ENCODE assay signal across 8 mouse cellular contexts in genomic region chr4:135762251-135762906, GRCm38 (mm10). TPM values are rescaled to one million over a fixed set of nuclear protein-coding genes. Genes with fewer than 3 reads are reported as not detected.
DNase-seq lines count a peak whose midpoint lies in the region; ATAC-seq and TF ChIP-seq lines count a peak whose summit lies in the region.

No protein-coding gene starts in this region.

- WGBS in heart, adult 2 months: 11% methylated on average over 19 of the region's 19 CpGs
- 6% methylated on average over 19 of the region's 19 CpGs for WGBS in embryonic facial prominence, embryonic 13.5 days
- WGBS in heart, embryonic 16.5 days: 9% methylated on average over 19 of the region's 19 CpGs
- 7% methylated on average over 19 of the region's 19 CpGs for WGBS in lung, embryonic 14.5 days
- 9% methylated on average over 19 of the region's 19 CpGs for WGBS in neural tube, embryonic 14.5 days

- no peak for TF ChIP-seq EP300 in heart, adult 2 months (IDR thresholded peaks at IDR 0.05; ENCODE audit: insufficient read depth, low read depth, low read length)

- no peak for TF ChIP-seq POLR2A in heart, adult 2 months (IDR thresholded peaks at IDR 0.05; ENCODE audit: insufficient read depth, low read depth, low read length)

- H3K4me3 ChIP-seq in heart, adult 2 months: no peak overlapping the region
- peak overlapping the region; percentile 36 for H3K4me3 ChIP-seq in embryonic facial prominence, embryonic 13.5 days
- peak overlapping the region; percentile 35 for H3K4me3 ChIP-seq in heart, embryonic 16.5 days (ENCODE audit: low read length)
- peak overlapping the region; percentile 25; the same call in 1 of the 2 replicates for H3K4me3 ChIP-seq in lung, embryonic 14.5 days (ENCODE audit: low read depth, low read length)
- no peak overlapping the region for H3K4me3 ChIP-seq in neural tube, embryonic 14.5 days (ENCODE audit: low read depth, low read length)

- DNase-seq in heart, adult 2 months: peak; percentile 37 to 38
- no peak for DNase-seq in heart, adult 8-10 months (ENCODE audit: low spot score)
- peak; percentile 89 for DNase-seq in kidney, postnatal 14 days
- peak; percentile 79 for DNase-seq in lung, embryonic 14.5 days
- peak; percentile 30 to 35 for DNase-seq in thymus, adult 18-20 months

- H3K27ac ChIP-seq in heart, adult 2 months: no peak overlapping the region
- H3K27ac ChIP-seq in embryonic facial prominence, embryonic 13.5 days: no peak overlapping the region
- no peak overlapping the region for H3K27ac ChIP-seq in heart, embryonic 16.5 days (ENCODE audit: low read length)
- no peak overlapping the region for H3K27ac ChIP-seq in lung, embryonic 14.5 days (ENCODE audit: low read depth)
- no peak overlapping the region for H3K27ac ChIP-seq in neural tube, embryonic 14.5 days (ENCODE audit: low read depth, low read length)

- no peaks in the 10 kb centered on the region for H3K9me3 ChIP-seq in embryonic facial prominence, embryonic 13.5 days
- no peaks in the 10 kb centered on the region for H3K9me3 ChIP-seq in heart, embryonic 16.5 days (replicated peaks; ENCODE audit: control insufficient read depth, low read length)
- H3K9me3 ChIP-seq in lung, embryonic 14.5 days (ENCODE audit: low read depth, low read length): no peaks in the 10 kb centered on the region
- no peaks in the 10 kb centered on the region for H3K9me3 ChIP-seq in neural tube, embryonic 14.5 days (ENCODE audit: control insufficient read depth, low read length)

- H3K4me2 ChIP-seq in embryonic facial prominence, embryonic 13.5 days: peak overlapping the region; percentile 60
- H3K4me2 ChIP-seq in heart, embryonic 16.5 days (ENCODE audit: low read depth, low read length): peak overlapping the region; percentile 59
- peak overlapping the region; percentile 62 for H3K4me2 ChIP-seq in lung, embryonic 14.5 days
- H3K4me2 ChIP-seq in neural tube, embryonic 14.5 days (ENCODE audit: low read depth, low read length): peak overlapping the region; percentile 39

- ATAC-seq in embryonic facial prominence, embryonic 13.5 days (ENCODE audit: insufficient number of reproducible peaks, insufficient read depth, low FRiP score, low TSS enrichment, low read depth): peak; percentile 48; the same call in 1 of the 2 replicates
- peak; percentile 62 for ATAC-seq in heart, embryonic 16.5 days (replicated peaks; ENCODE audit: extremely low read depth, insufficient read depth, low FRiP score)
- peak; percentile 82 for ATAC-seq in lung, embryonic 14.5 days (ENCODE audit: insufficient read depth)
- ATAC-seq in neural tube, embryonic 14.5 days (ENCODE audit: low read depth): peak; percentile 49; the same call in 1 of the 2 replicates

- no peaks in the 10 kb centered on the region for H3K36me3 ChIP-seq in heart, adult 2 months (ENCODE audit: control insufficient read depth, insufficient read depth, low read length)
- no peaks in the 10 kb centered on the region for H3K36me3 ChIP-seq in embryonic facial prominence, embryonic 13.5 days
- no peaks in the 10 kb centered on the region for H3K36me3 ChIP-seq in heart, embryonic 16.5 days (ENCODE audit: control insufficient read depth, insufficient read depth)
- no peaks in the 10 kb centered on the region for H3K36me3 ChIP-seq in lung, embryonic 14.5 days (ENCODE audit: insufficient read depth)
- H3K36me3 ChIP-seq in neural tube, embryonic 14.5 days (ENCODE audit: control insufficient read depth, insufficient read depth, low read length): no peaks in the 10 kb centered on the region

- no peaks in the 10 kb centered on the region; the same call in 1 of the 2 replicates for H3K4me1 ChIP-seq in heart, adult 2 months (ENCODE audit: control insufficient read depth, insufficient read depth, low read length)
- peaks cover 9% of the 10 kb centered on the region for H3K4me1 ChIP-seq in embryonic facial prominence, embryonic 13.5 days
- peaks cover 6% of the 10 kb centered on the region for H3K4me1 ChIP-seq in heart, embryonic 16.5 days (ENCODE audit: control insufficient read depth, insufficient read depth, low read length)
- H3K4me1 ChIP-seq in lung, embryonic 14.5 days (ENCODE audit: insufficient read depth): no peaks in the 10 kb centered on the region
- no peaks in the 10 kb centered on the region for H3K4me1 ChIP-seq in neural tube, embryonic 14.5 days (ENCODE audit: control insufficient read depth, insufficient read depth, low read length)

- TF ChIP-seq CTCF in heart, adult 2 months (IDR thresholded peaks at IDR 0.05): no peak
- TF ChIP-seq CTCF in lung, embryonic 14.5 days (IDR thresholded peaks at IDR 0.05; ENCODE audit: low read depth): no peak

- no peaks in the 10 kb centered on the region for H3K27me3 ChIP-seq in heart, adult 2 months (ENCODE audit: control insufficient read depth, insufficient read depth, low read length)
- H3K27me3 ChIP-seq in embryonic facial prominence, embryonic 13.5 days: no peaks in the 10 kb centered on the region; the same call in 1 of the 2 replicates
- no peaks in the 10 kb centered on the region for H3K27me3 ChIP-seq in heart, embryonic 16.5 days (ENCODE audit: control insufficient read depth, insufficient read depth, low read length)
- H3K27me3 ChIP-seq in lung, embryonic 14.5 days (ENCODE audit: insufficient read depth, low read length): no peaks in the 10 kb centered on the region
- no peaks in the 10 kb centered on the region for H3K27me3 ChIP-seq in neural tube, embryonic 14.5 days (ENCODE audit: control insufficient read depth, insufficient read depth, low read length)

- intact Hi-C loops in heart, adult 2 months (cut with DNase I): no loop called here

- no peaks in the 10 kb centered on the region for H3K79me2 ChIP-seq in heart, adult 2 months (replicated peaks; ENCODE audit: control insufficient read depth, insufficient read depth, low read length)

- H3K9ac ChIP-seq in heart, adult 2 months (ENCODE audit: low read depth, low read length): no peak overlapping the region
- H3K9ac ChIP-seq in embryonic facial prominence, embryonic 13.5 days: 0 out of 2 replicates have a peak overlapping the region, but pooled peaks have one; percentile 55
- peak overlapping the region; percentile 51; the same call in 1 of the 2 replicates for H3K9ac ChIP-seq in heart, embryonic 16.5 days (ENCODE audit: low read length)
- peak overlapping the region; percentile 34 for H3K9ac ChIP-seq in lung, embryonic 14.5 days
- no peak overlapping the region for H3K9ac ChIP-seq in neural tube, embryonic 14.5 days (replicated peaks; ENCODE audit: low read depth, low read length)

RNA-seq across cellular contexts. Expression of gene Myom3, which starts 2.9 kb away (rescaled TPM):
- total RNA-seq in heart, adult 2 months (2021): 1 to 10 TPM in 1 of 2 experiments, under 1 TPM in 1; 0.61 to 1.5 TPM
- 1.4 and 1.6 TPM in 2 replicates for polyA plus RNA-seq in heart, adult 2 months (2012; rRNA removed)
- 1 to 10 TPM in 3 of 4 experiments, under 1 TPM in 1; 0.84 to 2.7 (median 1.6) TPM for total RNA-seq in heart, adult 8-10 months (2022)
- 0.66 and 0.67 TPM in 2 replicates for polyA plus RNA-seq in embryonic facial prominence, embryonic 13.5 days (2015; fragmentation: Nextera tagmentation; extraction: Ambion mirVana)
- polyA plus RNA-seq in heart, embryonic 16.5 days (2015; fragmentation: Nextera tagmentation; extraction: Ambion mirVana): 0.50 and 0.58 TPM in 2 replicates
- not detected in 2 replicates for polyA plus RNA-seq in lung, embryonic 14.5 days (2014; fragmentation: Nextera tagmentation; extraction: Ambion mirVana)
- polyA plus RNA-seq in neural tube, embryonic 14.5 days (2014; fragmentation: Nextera tagmentation; extraction: Ambion mirVana): 0.08 and 0.33 TPM in 2 replicates

RNA-seq across cellular contexts. Expression of gene Il22ra1, which starts 34.4 kb away (rescaled TPM):
- total RNA-seq in heart, adult 2 months (2021): under 1 TPM; 0.30 to 0.42 TPM
- polyA plus RNA-seq in heart, adult 2 months (2012; rRNA removed): 0.15 and 0.23 TPM in 2 replicates
- total RNA-seq in heart, adult 8-10 months (2022): under 1 TPM; 0.35 to 0.59 (median 0.39) TPM
- polyA plus RNA-seq in embryonic facial prominence, embryonic 13.5 days (2015; fragmentation: Nextera tagmentation; extraction: Ambion mirVana): 0.17 and 0.18 TPM in 2 replicates
- polyA plus RNA-seq in heart, embryonic 16.5 days (2015; fragmentation: Nextera tagmentation; extraction: Ambion mirVana): not detected in 2 replicates
- polyA plus RNA-seq in lung, embryonic 14.5 days (2014; fragmentation: Nextera tagmentation; extraction: Ambion mirVana): 0.12 TPM in 1 of 2 replicates, not detected in the other
- polyA plus RNA-seq in neural tube, embryonic 14.5 days (2014; fragmentation: Nextera tagmentation; extraction: Ambion mirVana): not detected in 2 replicates

Comparison
In these comparisons a context has a peak if more than half of its experiments do, and no peak if none do; other contexts are left out.
1. H3K4me3 ChIP-seq: peak in embryonic facial prominence, embryonic 13.5 days (single experiment), heart, embryonic 16.5 days (single experiment) and lung, embryonic 14.5 days (single experiment); none in heart, adult 2 months (single experiment) and neural tube, embryonic 14.5 days (single experiment).
2. H3K9ac ChIP-seq: peak in embryonic facial prominence, embryonic 13.5 days (single experiment), heart, embryonic 16.5 days (single experiment) and lung, embryonic 14.5 days (single experiment); none in heart, adult 2 months (single experiment) and neural tube, embryonic 14.5 days (single experiment).
3. Peak in every context shown above with its lines, with median percentiles within 50 percentile points of each other: ATAC-seq and H3K4me2 ChIP-seq.